Mouse (Mus musculus) spleen, adult 2 months (tissue): ENCODE results near the gene Tmem219.

ENCODE experiments used
- CTCF ChIP-seq: fragments of 200-500 bp; IDR thresholded peaks from 2 replicates; pipeline ENCODE4 v1.5.1; 2011; ENCODE audit warnings: mild to moderate bottlenecking, inconsistent platforms; ENCODE audit not compliant: insufficient read depth, insufficient read length, insufficient replicate concordance; ENCODE audit errors: extremely low read depth
- POLR2A ChIP-seq: fragments of 200-500 bp; IDR thresholded peaks from 2 replicates; pipeline ENCODE4 v1.6.1; 2011; ENCODE audit warnings: low read depth, low read length, inconsistent platforms

GRCm38 (mm10) chr7:126853454-126853853 lies 69.3 kb downstream of the Tmem219 start:
- TF ChIP-seq CTCF (no peak), POLR2A (no peak)
